Mouse (Mus musculus) ES-E14 (cell line): ENCODE measurements at regions not wholly inside any gene's neighbourhood (a gene's known extent, or its start where the extent isn't known, plus 50 kb on each side); places are given as distances from the start of the nearest gene placed in this dataset.

ENCODE experiments used
- DNase-seq: peaks from one replicate; pipeline ENCODE4 v3.0.0-alpha.2; 2013; ENCODE audit warnings: low read depth, low spot score
- H3K27ac ChIP-seq: 2 replicates; pipeline ENCODE4 v1.5.1; 2012; ENCODE audit warnings: low read depth, mild to moderate bottlenecking, low read length, moderate library complexity, mixed read lengths; ENCODE audit not compliant: poor library complexity, insufficient read depth, severe bottlenecking
- H3K36me3 ChIP-seq: 2 replicates; pipeline ENCODE4 v1.6.1; 2012; ENCODE audit warnings: mild to moderate bottlenecking, low read length, moderate library complexity, mixed read lengths; ENCODE audit not compliant: control insufficient read depth, poor library complexity, insufficient read depth, severe bottlenecking
- H3K4me1 ChIP-seq, 2 experiments: fragments of 150-350 bp in 1 of 2; sonication (generic) in 1 of 2; 2 replicates each; pipeline ENCODE4 v1.6.1; 2012; ENCODE audit warnings: low read length in 2 of 2, mild to moderate bottlenecking in 1 of 2, mixed read lengths in 1 of 2; ENCODE audit not compliant: control insufficient read depth in 2 of 2, insufficient read depth in 2 of 2, poor library complexity in 1 of 2
- H3K4me3 ChIP-seq, 2 experiments: fragments of 150-350 bp in 1 of 2; sonication (generic) in 1 of 2; 2 replicates each; pipeline ENCODE4 v1.5.1; 2012; ENCODE audit warnings: low read length in 2 of 2, low read depth in 1 of 2, mild to moderate bottlenecking in 1 of 2, mixed read lengths in 1 of 2; ENCODE audit not compliant: insufficient read depth in 1 of 2, poor library complexity in 1 of 2, severe bottlenecking in 1 of 2
- H3K9ac ChIP-seq: 2 replicates; pipeline ENCODE4 v1.6.1; 2012; ENCODE audit warnings: low read depth, mild to moderate bottlenecking, low read length, mixed read lengths; ENCODE audit not compliant: poor library complexity, insufficient read depth, severe bottlenecking
- H3K9me3 ChIP-seq: fragments of 150-350 bp; sonication (generic); 2 replicates; pipeline ENCODE4 v1.6.1; 2012; ENCODE audit warnings: low read depth, mild to moderate bottlenecking, low read length; ENCODE audit not compliant: control insufficient read depth, insufficient read depth
- CHD2 ChIP-seq: IDR thresholded peaks from 2 replicates; pipeline ENCODE4 v1.6.1; 2014; ENCODE audit warnings: mild to moderate bottlenecking, low read depth, low read length, inconsistent platforms
- HCFC1 ChIP-seq: IDR thresholded peaks from 2 replicates; pipeline ENCODE4 v1.6.1; 2012; ENCODE audit warnings: low read length, inconsistent platforms, borderline replicate concordance; ENCODE audit not compliant: insufficient read depth
- MAFK ChIP-seq: IDR thresholded peaks from 2 replicates; pipeline ENCODE4 v1.6.1; 2014; ENCODE audit warnings: mild to moderate bottlenecking, low read depth, low read length, inconsistent platforms; ENCODE audit not compliant: insufficient read depth
- ZC3H11A ChIP-seq: IDR thresholded peaks from 2 replicates; pipeline ENCODE4 v1.6.1; 2012; ENCODE audit warnings: low read depth, mild to moderate bottlenecking, inconsistent platforms, low read length, borderline replicate concordance
- ZNF384 ChIP-seq: IDR thresholded peaks from 2 replicates; pipeline ENCODE4 v1.6.1; 2012; ENCODE audit warnings: low read depth, low read length, inconsistent platforms
- in situ Hi-C, 2 experiments: fragments of 600-800 bp; cut with MboI; formaldehyde crosslinking; loops; one replicate each; pipeline ENCODE4 v1.15.1; 2025; ENCODE audit warnings: low sequenced_read_pairs in 2 of 2, inconsistent platforms in 1 of 2; ENCODE audit not compliant: unreplicated experiment in 2 of 2

DNA sequence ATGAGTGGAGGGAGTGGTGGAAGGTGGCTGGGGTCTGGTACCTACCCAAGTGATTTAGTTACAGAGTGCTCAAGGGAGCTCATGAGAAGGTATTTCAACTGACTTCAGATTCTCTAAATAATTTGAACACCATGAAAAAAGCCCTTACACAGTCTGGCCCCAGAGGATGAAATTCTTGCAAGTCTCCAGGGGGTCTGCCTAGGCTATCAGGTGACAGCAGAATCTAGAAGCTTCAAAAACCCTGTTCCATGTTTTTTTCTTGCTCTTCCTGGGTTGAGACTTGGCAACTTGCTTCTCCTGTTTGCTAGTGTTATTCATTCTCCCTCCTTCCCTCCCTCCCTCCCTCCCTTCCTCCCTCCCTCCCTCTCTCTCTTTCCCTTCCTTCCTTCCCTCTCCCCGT is 438.4 kb upstream of the Ubash3b start:
- H3K4me1 ChIP-seq = no peaks in the 10 kb centered on the region
- no peak overlapping the region for H3K27ac ChIP-seq
- in situ Hi-C loops = no loop called here
- H3K4me3 ChIP-seq = no peak overlapping the region
- no peak overlapping the region for H3K9ac ChIP-seq
- no peaks in the 10 kb centered on the region for H3K9me3 ChIP-seq
- no peaks in the 10 kb centered on the region for H3K36me3 ChIP-seq
- DNase-seq = no peak
- no peak for TF ChIP-seq ZNF384

DNA sequence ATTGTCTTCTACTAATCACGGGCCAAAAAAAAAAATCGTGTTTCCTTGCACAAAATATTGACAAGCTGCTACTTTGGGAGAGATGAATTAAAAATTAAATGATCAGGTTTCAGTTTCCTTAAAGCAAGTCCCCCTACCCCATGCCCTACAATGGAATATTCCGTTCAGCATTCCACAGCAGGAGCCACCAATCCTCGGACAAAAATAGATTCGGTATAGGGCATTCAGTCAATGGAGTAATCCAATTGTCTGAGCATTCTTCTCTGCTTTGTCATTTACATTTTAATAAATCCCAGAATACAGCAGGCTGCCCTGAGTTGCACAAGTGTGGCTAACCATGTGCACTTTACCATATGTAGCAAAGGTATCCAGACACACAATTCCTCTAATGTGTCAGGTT is 434.3 kb upstream of the Ubash3b start:
- H3K36me3 ChIP-seq = no peaks in the 10 kb centered on the region
- no peak overlapping the region for H3K9ac ChIP-seq
- no peak overlapping the region for H3K4me3 ChIP-seq
- no peak for DNase-seq
- H3K9me3 ChIP-seq = no peaks in the 10 kb centered on the region
- in situ Hi-C loops = no loop called here
- H3K4me1 ChIP-seq = no peaks in the 10 kb centered on the region
- no peak overlapping the region for H3K27ac ChIP-seq
- TF ChIP-seq ZC3H11A (no peak), ZNF384 (no peak), HCFC1 (no peak), MAFK (no peak), CHD2 (no peak)

- Histone ChIP-seq H3K4me3 (no peak overlapping the region), H3K27ac (no peak overlapping the region), H3K9me3 (no peaks in the 10 kb centered on the region), H3K4me1 (no peaks in the 10 kb centered on the region), H3K36me3 (no peaks in the 10 kb centered on the region), H3K9ac (no peak overlapping the region)
- in situ Hi-C loops = no loop called here
- no peak for TF ChIP-seq MAFK
- no peak for TF ChIP-seq ZNF384
- no peak for TF ChIP-seq ZC3H11A
- no peak for TF ChIP-seq HCFC1
- TF ChIP-seq CHD2 = no peak
- no peak for DNase-seq
These were observed 432.5 kb upstream of the Ubash3b start for GRCm38 (mm10) chr9:41593998-41594397.

- TF ChIP-seq HCFC1 = no peak
- no peak for TF ChIP-seq ZNF384
- TF ChIP-seq MAFK = no peak
- no peak for TF ChIP-seq ZC3H11A
- TF ChIP-seq CHD2 = no peak
- Histone ChIP-seq H3K4me3 (no peak overlapping the region), H3K27ac (no peak overlapping the region), H3K4me1 (no peaks in the 10 kb centered on the region), H3K36me3 (no peaks in the 10 kb centered on the region), H3K9me3 (no peaks in the 10 kb centered on the region), H3K9ac (no peak overlapping the region)
- no peak for DNase-seq
- in situ Hi-C loops = no loop called here
These were observed 431.6 kb upstream of the Ubash3b start for GRCm38 (mm10) chr9:41592900-41593690.

GRCm38 (mm10) chr9:41592101-41592500 is 430.6 kb upstream of the Ubash3b start:
- in situ Hi-C loops = no loop called here
- DNase-seq = no peak
- H3K4me1 ChIP-seq = no peaks in the 10 kb centered on the region
- no peaks in the 10 kb centered on the region for H3K36me3 ChIP-seq
- TF ChIP-seq HCFC1 = no peak
- no peak for TF ChIP-seq ZNF384
- TF ChIP-seq CHD2 = no peak
- TF ChIP-seq ZC3H11A = no peak
- TF ChIP-seq MAFK = no peak
- no peaks in the 10 kb centered on the region for H3K9me3 ChIP-seq
- H3K27ac ChIP-seq = no peak overlapping the region
- no peak overlapping the region for H3K4me3 ChIP-seq
- no peak overlapping the region for H3K9ac ChIP-seq
